Mouse (Mus musculus): ENCODE measurements around the gene Gpc6. TPM values are rescaled to one million over a fixed set of nuclear protein-coding genes. Genes with fewer than 3 reads are reported as not detected.

Gene Gpc6
- polyA plus RNA-seq, 1 experiment from 2014 or later, result 31.2 TPM

GRCm38 (mm10) chr14:117267823-117268601 is 342.9 kb downstream of the Gpc6 start:
- Histone ChIP-seq H3K4me3 (ENCODE audit: low read depth, low read length) (no peak overlapping the region), H3K4me1 (ENCODE audit: control insufficient read depth, insufficient read depth, low read length) (no peaks in the 10 kb centered on the region), H3K4me2 (ENCODE audit: low read depth) (no peak overlapping the region), H3K27ac (ENCODE audit: low read depth, low read length) (no peak overlapping the region), H3K36me3 (ENCODE audit: control insufficient read depth, insufficient read depth, low read length) (no peaks in the 10 kb centered on the region), H3K9me3 (ENCODE audit: control insufficient read depth, low read length) (no peaks in the 10 kb centered on the region), H3K9ac (ENCODE audit: low read length) (no peak overlapping the region), H3K27me3 (ENCODE audit: control insufficient read depth, insufficient read depth, low read length) (no peaks in the 10 kb centered on the region)
- WGBS, result 32% methylated on average over 3 of the region's 3 CpGs
- no peak for ATAC-seq (ENCODE audit: insufficient read depth, low FRiP score, low TSS enrichment)
- DNase-seq (ENCODE audit: low spot score), result peak; percentile 26

GRCm38 (mm10) chr14:117283631-117284030 is 358.5 kb downstream of the Gpc6 start:
- Histone ChIP-seq H3K36me3 (ENCODE audit: control insufficient read depth, insufficient read depth, low read length) (no peaks in the 10 kb centered on the region), H3K27ac (ENCODE audit: low read depth, low read length) (no peak overlapping the region), H3K4me2 (ENCODE audit: low read depth) (no peak overlapping the region), H3K4me1 (ENCODE audit: control insufficient read depth, insufficient read depth, low read length) (no peaks in the 10 kb centered on the region), H3K27me3 (ENCODE audit: control insufficient read depth, insufficient read depth, low read length) (no peaks in the 10 kb centered on the region), H3K9ac (ENCODE audit: low read length) (no peak overlapping the region), H3K4me3 (ENCODE audit: low read depth, low read length) (no peak overlapping the region), H3K9me3 (ENCODE audit: control insufficient read depth, low read length) (no peaks in the 10 kb centered on the region)
- DNase-seq (ENCODE audit: low spot score) (no peak), ATAC-seq (ENCODE audit: insufficient read depth, low FRiP score, low TSS enrichment) (no peak)
- WGBS, result 96% methylated on average over 3 of the region's 3 CpGs

DNA sequence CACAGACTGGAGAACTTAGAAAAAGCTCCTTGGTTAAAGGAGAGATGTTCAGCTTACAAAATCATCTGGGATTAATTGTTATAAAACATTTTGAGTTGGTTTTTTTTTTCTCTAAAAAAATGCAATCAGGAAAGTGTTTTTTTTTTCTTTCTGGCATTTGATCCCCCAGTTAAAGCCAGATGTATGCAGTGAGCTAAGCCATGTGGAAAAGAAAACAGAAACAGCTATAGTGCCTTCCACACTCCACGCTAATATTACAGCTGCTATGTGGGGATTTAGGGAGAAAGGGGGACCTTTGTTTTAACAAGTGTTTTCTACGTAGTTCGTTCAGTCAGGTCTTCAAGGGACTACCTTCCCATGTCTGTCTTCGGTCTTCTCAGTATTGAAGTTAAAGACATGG is 368.6 kb downstream of the Gpc6 start:
- no peak overlapping the region for H3K9ac ChIP-seq (ENCODE audit: low read length)
- no peaks in the 10 kb centered on the region for H3K36me3 ChIP-seq (ENCODE audit: control insufficient read depth, insufficient read depth, low read length)
- no peak overlapping the region for H3K4me3 ChIP-seq (ENCODE audit: low read depth, low read length)
- no peak overlapping the region for H3K27ac ChIP-seq (ENCODE audit: low read depth, low read length)
- WGBS, result 69% methylated on average over 4 of the region's 4 CpGs
- no peaks in the 10 kb centered on the region for H3K9me3 ChIP-seq (ENCODE audit: control insufficient read depth, low read length)
- DNase-seq (ENCODE audit: low spot score), result no peak
- H3K27me3 ChIP-seq (ENCODE audit: control insufficient read depth, insufficient read depth, low read length), result no peaks in the 10 kb centered on the region
- no peak for ATAC-seq (ENCODE audit: insufficient read depth, low FRiP score, low TSS enrichment)
- H3K4me2 ChIP-seq (ENCODE audit: low read depth), result no peak overlapping the region
- H3K4me1 ChIP-seq (ENCODE audit: control insufficient read depth, insufficient read depth, low read length), result no peaks in the 10 kb centered on the region

DNA sequence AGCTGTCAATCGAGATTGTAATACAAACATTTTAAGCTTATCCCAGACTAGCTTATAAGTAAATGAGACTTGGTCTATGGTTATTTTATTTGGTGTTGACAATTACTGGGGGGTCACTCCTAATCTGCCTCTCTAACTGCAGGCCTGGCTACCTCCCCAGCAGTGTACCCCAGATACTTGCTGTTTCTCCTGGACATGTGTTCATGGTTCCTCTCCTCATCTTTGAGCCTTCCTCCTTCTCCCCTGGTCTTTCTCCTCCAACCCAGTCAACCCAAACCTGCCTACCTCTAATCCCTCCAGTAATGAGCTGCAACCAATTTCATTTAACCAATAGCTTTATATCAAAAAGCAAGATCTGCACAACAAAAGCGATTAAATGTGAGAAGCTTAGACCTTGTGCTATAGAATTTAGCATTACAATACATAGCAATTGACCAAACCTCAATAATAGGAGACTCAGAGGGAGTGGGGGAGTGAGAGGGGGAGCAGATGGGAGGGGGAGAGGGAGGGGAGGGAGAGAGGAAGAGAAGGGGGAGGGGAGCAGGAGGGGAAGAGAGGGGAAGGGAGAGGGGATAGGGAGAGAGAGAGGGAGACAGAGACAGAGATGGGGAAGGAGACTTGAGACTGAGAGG is 371.2 kb downstream of the Gpc6 start:
- DNase-seq (ENCODE audit: low spot score), result no peak
- no peak overlapping the region for H3K4me3 ChIP-seq (ENCODE audit: low read depth, low read length)
- no peaks in the 10 kb centered on the region for H3K9me3 ChIP-seq (ENCODE audit: control insufficient read depth, low read length)
- H3K27me3 ChIP-seq (ENCODE audit: control insufficient read depth, insufficient read depth, low read length), result no peaks in the 10 kb centered on the region
- ATAC-seq (ENCODE audit: insufficient read depth, low FRiP score, low TSS enrichment), result no peak
- WGBS, result 94% methylated on average over 2 of the region's 2 CpGs
- H3K4me2 ChIP-seq (ENCODE audit: low read depth), result no peak overlapping the region
- no peak overlapping the region for H3K9ac ChIP-seq (ENCODE audit: low read length)
- H3K4me1 ChIP-seq (ENCODE audit: control insufficient read depth, insufficient read depth, low read length), result no peaks in the 10 kb centered on the region
- H3K36me3 ChIP-seq (ENCODE audit: control insufficient read depth, insufficient read depth, low read length), result no peaks in the 10 kb centered on the region
- H3K27ac ChIP-seq (ENCODE audit: low read depth, low read length), result no peak overlapping the region

DNA sequence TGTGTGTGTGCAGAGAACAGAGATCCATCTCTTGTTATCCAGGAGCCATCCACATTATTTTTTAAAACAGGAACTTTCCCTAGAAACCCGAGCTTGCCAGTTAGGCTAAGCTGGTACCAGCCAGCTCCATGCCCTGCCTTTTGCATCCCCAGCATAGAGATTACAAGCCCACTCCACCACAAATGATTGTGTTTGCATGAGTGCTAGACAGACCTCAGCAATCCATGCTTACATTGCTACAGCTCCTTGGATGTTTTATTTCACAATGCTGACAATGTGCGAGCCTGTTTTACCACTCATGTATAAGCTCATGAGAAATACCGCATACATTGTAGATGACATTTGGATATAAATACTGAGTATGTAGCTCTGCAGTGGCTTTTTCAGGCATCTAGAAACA is 375.9 kb downstream of the Gpc6 start:
- H3K9ac ChIP-seq (ENCODE audit: low read length), result no peak overlapping the region
- H3K4me3 ChIP-seq (ENCODE audit: low read depth, low read length), result no peak overlapping the region
- DNase-seq (ENCODE audit: low spot score), result no peak
- no peak for ATAC-seq (ENCODE audit: insufficient read depth, low FRiP score, low TSS enrichment)
- H3K9me3 ChIP-seq (ENCODE audit: control insufficient read depth, low read length), result no peaks in the 10 kb centered on the region
- H3K4me2 ChIP-seq (ENCODE audit: low read depth), result no peak overlapping the region
- H3K27me3 ChIP-seq (ENCODE audit: control insufficient read depth, insufficient read depth, low read length), result no peaks in the 10 kb centered on the region
- H3K27ac ChIP-seq (ENCODE audit: low read depth, low read length), result no peak overlapping the region
- H3K4me1 ChIP-seq (ENCODE audit: control insufficient read depth, insufficient read depth, low read length), result no peaks in the 10 kb centered on the region; the same call in 1 of the 2 replicates
- 92% methylated on average over 3 of the region's 3 CpGs for WGBS
- no peaks in the 10 kb centered on the region for H3K36me3 ChIP-seq (ENCODE audit: control insufficient read depth, insufficient read depth, low read length)

DNA sequence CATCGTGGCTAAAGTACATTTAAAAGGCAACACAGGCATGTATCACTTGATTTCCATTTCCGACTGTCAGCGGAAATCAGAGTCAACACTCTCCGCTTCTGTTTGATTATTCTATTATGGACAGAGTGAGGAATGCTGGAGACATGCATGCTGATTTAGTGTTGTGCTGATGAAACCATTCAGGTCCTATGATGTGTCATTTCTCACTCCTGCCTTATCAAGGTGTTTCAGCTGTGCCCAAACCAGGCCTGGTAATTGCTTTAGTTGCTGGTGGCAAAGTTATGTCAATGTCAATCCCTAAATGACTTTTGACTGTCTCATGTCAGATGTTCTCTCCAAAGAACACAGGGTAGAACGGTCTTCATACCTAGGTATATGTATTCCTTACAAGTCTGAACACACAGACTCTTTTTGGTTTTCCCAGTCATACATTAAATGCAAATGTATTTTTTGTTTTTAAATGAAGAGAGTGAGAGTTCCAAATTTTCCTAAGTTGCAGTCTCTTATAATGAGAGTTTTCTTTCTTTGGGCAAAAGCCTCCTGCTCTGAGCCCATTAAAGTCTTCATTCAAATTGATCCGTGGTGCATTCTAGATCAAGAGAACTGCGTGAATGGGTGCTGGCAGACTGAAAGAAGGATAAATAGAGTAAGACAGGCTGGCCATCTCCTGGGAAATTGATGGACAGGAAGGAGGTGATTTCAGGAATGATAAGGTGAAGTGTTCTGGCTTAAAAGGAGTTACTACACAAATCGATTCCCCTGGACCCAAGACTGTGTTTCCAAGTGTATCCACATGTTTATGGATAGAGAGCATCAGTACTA is 379.0 kb downstream of the Gpc6 start:
- Histone ChIP-seq H3K4me3 (ENCODE audit: low read depth, low read length) (no peak overlapping the region), H3K36me3 (ENCODE audit: control insufficient read depth, insufficient read depth, low read length) (no peaks in the 10 kb centered on the region), H3K4me2 (ENCODE audit: low read depth) (no peak overlapping the region), H3K9ac (ENCODE audit: low read length) (no peak overlapping the region), H3K4me1 (ENCODE audit: control insufficient read depth, insufficient read depth, low read length) (no peaks in the 10 kb centered on the region; the same call in 1 of the 2 replicates), H3K9me3 (ENCODE audit: control insufficient read depth, low read length) (no peaks in the 10 kb centered on the region), H3K27me3 (ENCODE audit: control insufficient read depth, insufficient read depth, low read length) (no peaks in the 10 kb centered on the region), H3K27ac (ENCODE audit: low read depth, low read length) (no peak overlapping the region)
- DNase-seq (ENCODE audit: low spot score) (no peak), ATAC-seq (ENCODE audit: insufficient read depth, low FRiP score, low TSS enrichment) (no peak)
- 76% methylated on average over 8 of the region's 8 CpGs for WGBS

DNA sequence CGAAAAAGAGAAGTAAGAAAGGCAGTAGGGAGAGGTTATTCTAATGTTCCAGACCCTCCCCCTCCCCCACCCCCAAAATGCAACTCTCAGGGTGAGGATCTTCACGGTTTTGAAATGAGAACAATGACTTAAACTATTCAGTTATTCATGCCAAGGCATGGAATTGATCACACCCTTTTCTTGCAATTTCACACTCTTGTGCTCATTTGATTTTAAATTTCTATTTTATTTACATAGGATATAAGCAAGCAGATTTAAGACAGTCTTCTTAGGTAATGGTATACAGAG is 379.6 kb downstream of the Gpc6 start:
- ATAC-seq (ENCODE audit: insufficient read depth, low FRiP score, low TSS enrichment), result no peak
- 59% methylated on average over 2 of the region's 2 CpGs for WGBS
- Histone ChIP-seq H3K4me1 (ENCODE audit: control insufficient read depth, insufficient read depth, low read length) (no peaks in the 10 kb centered on the region; the same call in 1 of the 2 replicates), H3K9me3 (ENCODE audit: control insufficient read depth, low read length) (no peaks in the 10 kb centered on the region), H3K9ac (ENCODE audit: low read length) (no peak overlapping the region), H3K36me3 (ENCODE audit: control insufficient read depth, insufficient read depth, low read length) (no peaks in the 10 kb centered on the region), H3K27ac (ENCODE audit: low read depth, low read length) (no peak overlapping the region), H3K4me2 (ENCODE audit: low read depth) (no peak overlapping the region), H3K4me3 (ENCODE audit: low read depth, low read length) (no peak overlapping the region), H3K27me3 (ENCODE audit: control insufficient read depth, insufficient read depth, low read length) (no peaks in the 10 kb centered on the region)
- no peak for DNase-seq (ENCODE audit: low spot score)

- WGBS, result 85% methylated on average over 3 of the region's 3 CpGs
- no peak overlapping the region for H3K4me2 ChIP-seq (ENCODE audit: low read depth)
- DNase-seq (ENCODE audit: low spot score), result no peak
- no peak overlapping the region for H3K9ac ChIP-seq (ENCODE audit: low read length)
- ATAC-seq (ENCODE audit: insufficient read depth, low FRiP score, low TSS enrichment), result no peak
- H3K4me1 ChIP-seq (ENCODE audit: control insufficient read depth, insufficient read depth, low read length), result no peaks in the 10 kb centered on the region
- no peak overlapping the region for H3K4me3 ChIP-seq (ENCODE audit: low read depth, low read length)
- no peaks in the 10 kb centered on the region for H3K9me3 ChIP-seq (ENCODE audit: control insufficient read depth, low read length)
- no peaks in the 10 kb centered on the region for H3K36me3 ChIP-seq (ENCODE audit: control insufficient read depth, insufficient read depth, low read length)
- no peak overlapping the region for H3K27ac ChIP-seq (ENCODE audit: low read depth, low read length)
- H3K27me3 ChIP-seq (ENCODE audit: control insufficient read depth, insufficient read depth, low read length), result no peaks in the 10 kb centered on the region
Observed at GRCm38 (mm10) chr14:117309997-117310520, 384.9 kb downstream of the Gpc6 start.
